Mouse (Mus musculus): ENCODE measurements around the gene Mrpl55. TPM values are rescaled to one million over a fixed set of nuclear protein-coding genes. Genes with fewer than 3 reads are reported as not detected.

Mrpl55 gene
- polyA plus RNA-seq, 1 experiment from 2014 or later = 82.8 TPM

DNA sequence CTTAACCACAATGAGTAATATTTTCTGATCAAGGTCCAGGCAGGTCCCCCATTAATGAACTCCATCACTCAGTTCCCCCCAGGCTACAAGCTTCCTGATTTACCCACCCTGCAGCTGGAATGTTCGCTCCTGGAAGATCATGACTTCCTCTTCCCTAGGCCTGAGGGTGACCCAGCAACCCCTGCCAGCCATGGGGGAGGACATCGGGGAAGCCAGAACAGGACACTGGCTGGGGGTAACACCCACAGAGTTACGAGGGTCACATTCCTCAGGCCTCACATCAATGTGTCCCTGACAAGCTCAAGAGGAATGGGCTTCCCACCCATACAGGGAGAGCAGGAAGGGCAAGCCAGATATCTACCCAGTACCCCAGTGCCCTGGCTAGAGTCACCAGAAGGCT is 32.5 kb upstream of the Mrpl55 start:
- H3K9me3 ChIP-seq (replicated peaks) = no peaks in the 10 kb centered on the region
- no peak overlapping the region for H3K9ac ChIP-seq
- 0 out of 2 replicates have a peak overlapping the region, but pooled peaks have one; percentile 0 for H3K27ac ChIP-seq
- H3K4me2 ChIP-seq = no peak overlapping the region
- H3K36me3 ChIP-seq = no peaks in the 10 kb centered on the region
- peaks cover 33% of the 10 kb centered on the region for H3K27me3 ChIP-seq (replicated peaks)
- 59% methylated on average over 3 of the region's 3 CpGs for WGBS (ENCODE audit: insufficient replicate concordance)
- H3K4me3 ChIP-seq = no peak overlapping the region
- peaks cover 29% of the 10 kb centered on the region for H3K4me1 ChIP-seq
- ATAC-seq = no peak

- H3K4me1 ChIP-seq = peaks cover 22% of the 10 kb centered on the region
- no peaks in the 10 kb centered on the region for H3K36me3 ChIP-seq
- H3K9ac ChIP-seq = no peak overlapping the region
- no peak overlapping the region for H3K4me3 ChIP-seq
- no peak overlapping the region for H3K27ac ChIP-seq
- peaks cover 41% of the 10 kb centered on the region for H3K27me3 ChIP-seq (replicated peaks)
- WGBS (ENCODE audit: insufficient replicate concordance) = 59% methylated on average over 4 of the region's 4 CpGs
- H3K9me3 ChIP-seq (replicated peaks) = no peaks in the 10 kb centered on the region
- no peak for ATAC-seq
- H3K4me2 ChIP-seq = no peak overlapping the region
Measured at GRCm38 (mm10) chr11:59170549-59170948, 31.7 kb upstream of the Mrpl55 start.

DNA sequence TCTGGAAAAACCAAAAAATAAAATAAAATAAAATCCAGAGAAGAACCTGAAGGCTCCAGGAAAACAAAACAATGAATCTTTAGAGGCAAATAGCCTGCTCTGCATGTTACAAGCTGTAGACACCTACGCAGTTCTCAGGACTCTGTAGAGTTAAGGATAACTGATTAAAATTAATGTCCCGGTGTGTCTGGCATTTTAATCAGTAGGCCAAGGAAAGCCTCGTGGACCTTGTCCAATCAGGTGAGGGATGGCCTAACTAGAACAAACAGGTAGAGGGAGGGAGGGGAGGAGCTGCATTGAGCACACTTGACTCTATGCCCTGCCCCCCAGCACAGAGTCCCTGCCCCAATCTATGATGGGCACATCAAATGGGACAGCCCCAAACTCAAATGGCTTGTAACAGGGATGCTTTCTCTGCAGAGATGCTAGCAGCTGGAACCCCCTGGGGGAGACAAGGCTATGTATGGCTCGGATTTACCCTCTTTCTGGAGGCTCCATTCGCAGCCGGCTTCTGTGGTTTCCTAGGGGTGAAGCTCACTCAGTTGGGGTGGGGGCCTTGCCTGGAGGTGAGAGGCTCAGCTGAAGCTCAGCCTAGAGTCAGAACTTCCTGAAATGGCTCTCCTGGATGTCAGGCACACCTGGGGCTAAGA is 28.0 kb upstream of the Mrpl55 start:
- H3K9me3 ChIP-seq (replicated peaks) = no peaks in the 10 kb centered on the region
- H3K4me3 ChIP-seq = no peak overlapping the region
- H3K36me3 ChIP-seq = no peaks in the 10 kb centered on the region
- peaks cover 16% of the 10 kb centered on the region; the same call in 1 of the 2 replicates for H3K4me1 ChIP-seq
- 43% methylated on average over 6 of the region's 6 CpGs for WGBS (ENCODE audit: insufficient replicate concordance)
- ATAC-seq = no peak
- H3K27me3 ChIP-seq (replicated peaks) = peaks cover 78% of the 10 kb centered on the region
- H3K4me2 ChIP-seq = no peak overlapping the region
- no peak overlapping the region for H3K9ac ChIP-seq
- H3K27ac ChIP-seq = no peak overlapping the region

- Histone ChIP-seq H3K36me3 (no peaks in the 10 kb centered on the region), H3K27ac (no peak overlapping the region), H3K9ac (no peak overlapping the region), H3K4me3 (peak overlapping the region; percentile 13; the same call in 1 of the 2 replicates), H3K4me2 (peak overlapping the region; percentile 21), H3K27me3 (replicated peaks) (peaks cover 93% of the 10 kb centered on the region), H3K9me3 (replicated peaks) (no peaks in the 10 kb centered on the region), H3K4me1 (peaks cover 11% of the 10 kb centered on the region; the same call in 1 of the 2 replicates)
- WGBS (ENCODE audit: insufficient replicate concordance) = 4% methylated on average over 48 of the region's 48 CpGs
- ATAC-seq = no peak
Measured at GRCm38 (mm10) chr11:59176475-59176874, 25.8 kb upstream of the Mrpl55 start.

DNA sequence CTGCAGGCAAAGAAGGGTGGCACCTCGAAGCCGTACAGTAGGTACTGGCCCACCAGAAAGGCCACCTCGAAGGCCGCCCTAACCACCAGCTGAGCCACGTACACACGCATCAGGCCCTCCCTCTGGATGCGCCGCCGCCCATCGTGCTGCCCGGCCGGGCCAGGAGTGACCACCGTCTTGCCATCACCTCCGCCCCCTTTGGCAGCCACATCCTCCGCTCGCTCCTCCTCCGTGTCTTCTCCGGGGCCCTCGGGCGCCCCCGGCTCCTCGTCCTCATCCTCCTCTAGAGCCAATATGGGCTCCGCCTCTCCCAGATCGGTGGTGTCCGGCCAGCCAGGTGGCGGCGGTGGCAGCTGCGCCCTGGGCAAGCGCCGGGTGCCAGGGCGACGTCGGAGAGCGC is 25.4 kb upstream of the Mrpl55 start:
- peak overlapping the region; percentile 13; the same call in 1 of the 2 replicates for H3K4me3 ChIP-seq
- peaks cover 11% of the 10 kb centered on the region; the same call in 1 of the 2 replicates for H3K4me1 ChIP-seq
- peak overlapping the region; percentile 21; the same call in 1 of the 2 replicates for H3K4me2 ChIP-seq
- no peaks in the 10 kb centered on the region for H3K36me3 ChIP-seq
- no peak overlapping the region for H3K9ac ChIP-seq
- no peaks in the 10 kb centered on the region for H3K9me3 ChIP-seq (replicated peaks)
- ATAC-seq = no peak
- no peak overlapping the region for H3K27ac ChIP-seq
- 12% methylated on average over 34 of the region's 34 CpGs for WGBS (ENCODE audit: insufficient replicate concordance)
- peaks cover 91% of the 10 kb centered on the region for H3K27me3 ChIP-seq (replicated peaks)

GRCm38 (mm10) chr11:59182864-59183331 is 19.4 kb upstream of the Mrpl55 start, which contains the start of gene Gjc2:
TSS of gene Gjc2 (minus strand) at chr11:59183213.
- H3K4me2 ChIP-seq = no peak within 1 kb of the TSS
- H3K9me3 ChIP-seq (replicated peaks) = no peaks in the 10 kb centered on the region
- peak within 1 kb of the TSS; percentile 59 for H3K27ac ChIP-seq
- peaks cover 34% of the 10 kb centered on the region for H3K27me3 ChIP-seq (replicated peaks)
- H3K36me3 ChIP-seq = peaks cover 47% of the 10 kb centered on the region
- H3K9ac ChIP-seq = peak within 1 kb of the TSS; percentile 29
- WGBS (ENCODE audit: insufficient replicate concordance) = 60% methylated on average over 3 of the region's 3 CpGs
- peaks cover 26% of the 10 kb centered on the region for H3K4me1 ChIP-seq
- no peak within 1 kb of the TSS for H3K4me3 ChIP-seq
- no peak for ATAC-seq

GRCm38 (mm10) chr11:59183821-59184220 is 18.5 kb upstream of the Mrpl55 start:
- peak; percentile 73 for ATAC-seq
- Histone ChIP-seq H3K36me3 (peaks cover 47% of the 10 kb centered on the region), H3K27me3 (replicated peaks) (peaks cover 25% of the 10 kb centered on the region), H3K4me2 (no peak overlapping the region), H3K9ac (peak overlapping the region; percentile 29; the same call in 1 of the 2 replicates), H3K4me1 (peaks cover 27% of the 10 kb centered on the region), H3K4me3 (no peak overlapping the region), H3K9me3 (replicated peaks) (no peaks in the 10 kb centered on the region), H3K27ac (peak overlapping the region; percentile 59; the same call in 1 of the 2 replicates)
- WGBS (ENCODE audit: insufficient replicate concordance) = 20% methylated on average over 3 of the region's 3 CpGs

DNA sequence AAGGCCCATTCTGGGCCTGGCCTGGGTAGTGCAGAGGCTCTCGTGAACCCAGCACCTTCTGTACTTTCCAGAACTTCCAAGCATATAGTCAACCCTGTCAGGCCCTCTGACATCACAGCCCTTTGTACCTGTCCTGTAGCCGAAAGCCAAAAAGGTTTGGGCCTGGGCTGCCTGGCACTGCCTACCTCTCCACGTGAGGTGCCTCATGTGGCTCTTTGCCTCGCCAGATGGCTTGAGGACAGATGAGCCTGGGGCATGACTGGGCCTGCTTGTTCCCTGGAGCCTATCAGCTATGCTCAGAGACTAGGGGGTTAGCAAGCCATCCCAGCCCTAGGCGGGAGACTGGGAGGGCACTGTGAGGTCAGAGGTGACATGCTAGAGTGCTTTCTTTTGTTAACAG is 16.8 kb upstream of the Mrpl55 start:
- peaks cover 40% of the 10 kb centered on the region for H3K4me1 ChIP-seq
- no peak overlapping the region for H3K27ac ChIP-seq
- peaks cover 8% of the 10 kb centered on the region for H3K27me3 ChIP-seq (replicated peaks)
- no peak overlapping the region for H3K9ac ChIP-seq
- no peak overlapping the region for H3K4me3 ChIP-seq
- peaks cover 47% of the 10 kb centered on the region for H3K36me3 ChIP-seq
- no peak for ATAC-seq
- 74% methylated on average over 5 of the region's 5 CpGs for whole genome bisulfite sequencing (ENCODE audit: insufficient replicate concordance)
- H3K4me2 ChIP-seq = no peak overlapping the region
- no peaks in the 10 kb centered on the region for H3K9me3 ChIP-seq (replicated peaks)

- H3K9ac ChIP-seq = no peak overlapping the region
- H3K4me3 ChIP-seq = no peak overlapping the region
- H3K36me3 ChIP-seq = peaks cover 42% of the 10 kb centered on the region
- H3K9me3 ChIP-seq (replicated peaks) = no peaks in the 10 kb centered on the region
- no peak overlapping the region for H3K4me2 ChIP-seq
- H3K27me3 ChIP-seq (replicated peaks) = no peaks in the 10 kb centered on the region
- peaks cover 51% of the 10 kb centered on the region for H3K4me1 ChIP-seq
- ATAC-seq = no peak
- no peak overlapping the region for H3K27ac ChIP-seq
- 73% methylated on average over 6 of the region's 6 CpGs for WGBS (ENCODE audit: insufficient replicate concordance)
Measured at GRCm38 (mm10) chr11:59187706-59188105, 14.6 kb upstream of the Mrpl55 start.

DNA sequence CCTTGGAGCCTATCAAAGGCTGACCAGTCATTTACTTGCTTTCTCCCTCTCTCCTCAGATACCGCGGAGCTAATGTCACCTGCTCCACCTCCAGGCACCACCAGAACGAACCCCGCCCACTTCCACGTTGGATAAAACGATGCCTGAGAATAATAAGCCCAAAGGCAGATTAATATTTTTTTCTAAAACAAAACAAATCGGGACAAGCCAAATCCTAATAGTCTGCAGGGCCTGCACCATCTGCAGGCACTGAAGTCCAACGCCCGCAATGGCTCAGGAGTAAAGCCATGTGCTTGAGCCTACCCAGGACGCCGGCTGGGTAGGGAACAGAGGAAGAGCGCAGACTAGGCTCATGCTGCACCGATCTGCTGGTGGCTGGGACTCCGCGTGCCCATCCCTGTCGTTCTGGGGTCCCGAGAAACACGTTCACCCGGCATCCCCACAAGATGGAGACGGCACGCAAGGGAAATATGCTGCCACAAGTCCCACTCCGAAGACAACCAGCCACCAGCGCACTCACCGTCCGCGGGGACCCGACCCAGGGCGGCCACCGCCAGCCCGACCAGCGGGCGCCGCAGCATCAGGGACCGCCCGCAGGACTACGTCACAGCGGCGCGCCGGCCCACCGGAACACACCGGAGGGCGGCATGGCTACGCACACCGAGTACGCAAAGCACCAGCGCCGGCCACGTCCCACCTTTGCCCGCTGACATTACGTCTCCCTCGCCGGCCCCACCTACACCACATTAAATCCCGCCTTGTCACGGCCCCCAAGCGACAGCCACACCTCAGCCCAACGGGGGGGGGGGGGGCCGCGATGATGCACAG is 10.8 kb upstream of the Mrpl55 start:
- peaks cover 5% of the 10 kb centered on the region for H3K36me3 ChIP-seq
- peak overlapping the region; percentile 82 for H3K9ac ChIP-seq
- H3K4me2 ChIP-seq = peak overlapping the region; percentile 92
- peaks cover 12% of the 10 kb centered on the region; the same call in 1 of the 2 replicates for H3K27me3 ChIP-seq (replicated peaks)
- peak overlapping the region; percentile 96 for H3K27ac ChIP-seq
- no peaks in the 10 kb centered on the region for H3K9me3 ChIP-seq (replicated peaks)
- peak overlapping the region; percentile 73 for H3K4me3 ChIP-seq
- WGBS (ENCODE audit: insufficient replicate concordance) = under 1% methylated on average over 56 of the region's 59 CpGs
- peak; percentile 95 for ATAC-seq
- H3K4me1 ChIP-seq = peaks cover 34% of the 10 kb centered on the region

DNA sequence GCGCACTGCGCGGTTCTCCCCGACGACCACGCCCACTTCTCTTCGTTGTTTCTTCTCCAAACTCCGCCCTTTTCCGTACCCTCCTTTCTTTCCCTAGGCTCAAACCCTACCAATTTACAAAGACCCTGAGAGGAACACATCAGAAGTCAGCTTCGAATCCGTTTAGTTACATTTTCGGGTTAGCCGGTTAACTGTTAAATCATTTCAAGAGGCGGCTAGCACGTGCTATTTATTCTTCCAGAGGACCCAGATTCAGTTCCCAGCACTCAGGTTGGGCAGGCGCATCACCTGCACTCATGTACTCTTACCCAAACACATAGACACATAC is 10.3 kb upstream of the Mrpl55 start, which contains the start of gene Guk1:
Gene Guk1 (minus strand): TSS at position 154 of the 328 bp plus-strand sequence.
- WGBS (ENCODE audit: insufficient replicate concordance) = 6% methylated on average over 16 of the region's 16 CpGs
- Histone ChIP-seq H3K4me2 (peak within 1 kb of the TSS; percentile 92), H3K36me3 (no peaks in the 10 kb centered on the region), H3K4me3 (peak within 1 kb of the TSS; percentile 73), H3K27me3 (replicated peaks) (peaks cover 12% of the 10 kb centered on the region; the same call in 1 of the 2 replicates), H3K9me3 (replicated peaks) (no peaks in the 10 kb centered on the region), H3K4me1 (peaks cover 34% of the 10 kb centered on the region), H3K9ac (peak within 1 kb of the TSS; percentile 82), H3K27ac (peak within 1 kb of the TSS; percentile 96)
- 0 out of 2 replicates have a peak, but pooled peaks have one; percentile 0 for ATAC-seq

- H3K9me3 ChIP-seq (replicated peaks) = no peaks in the 10 kb centered on the region
- no peak overlapping the region for H3K4me3 ChIP-seq
- no peak for ATAC-seq
- H3K4me1 ChIP-seq = peaks cover 27% of the 10 kb centered on the region
- no peak overlapping the region for H3K9ac ChIP-seq
- no peak overlapping the region for H3K27ac ChIP-seq
- no peak overlapping the region for H3K4me2 ChIP-seq
- H3K36me3 ChIP-seq = peaks cover 16% of the 10 kb centered on the region
- H3K27me3 ChIP-seq (replicated peaks) = peaks cover 12% of the 10 kb centered on the region; the same call in 1 of the 2 replicates
Measured at GRCm38 (mm10) chr11:59196230-59196629, 6.1 kb upstream of the Mrpl55 start.
